In the genomic region with DNA sequence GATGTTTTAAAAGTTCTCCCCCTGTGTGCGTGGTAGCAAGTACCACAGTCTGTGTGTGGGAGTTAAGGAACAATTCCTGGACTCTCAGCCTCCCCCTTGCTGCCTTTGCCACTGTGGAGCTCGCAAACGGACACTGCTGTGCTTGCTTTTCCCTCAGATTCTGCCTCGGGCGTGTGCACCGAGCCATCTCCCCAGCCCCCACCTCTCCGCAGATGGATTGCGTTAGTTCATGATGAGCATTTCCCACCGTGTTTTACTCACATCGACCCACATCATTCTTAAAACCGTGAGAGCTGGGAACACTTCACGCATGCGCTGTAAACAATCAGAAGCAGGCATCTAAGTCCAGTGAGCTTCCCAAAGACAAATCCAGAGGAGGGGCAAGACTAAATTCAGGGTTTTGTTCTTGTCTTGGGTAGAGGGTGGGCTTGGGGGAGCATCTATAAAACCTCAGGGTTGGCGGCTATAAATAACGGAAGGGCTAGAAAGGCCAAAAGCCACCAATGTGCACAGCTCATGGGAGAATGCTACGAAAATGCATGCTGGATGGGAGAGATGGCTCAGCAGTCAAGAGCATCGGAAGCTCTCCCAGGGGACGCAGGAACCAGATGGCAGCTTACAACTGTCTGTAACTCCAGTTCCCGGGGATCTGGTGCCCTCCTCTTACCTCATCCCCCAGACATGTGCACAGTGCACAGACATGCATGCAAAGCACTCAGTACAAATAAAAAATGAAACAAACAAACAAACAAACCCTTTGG, we compare ENCODE assay signal across 8 mouse cellular contexts. TPM values are rescaled to one million over a fixed set of nuclear protein-coding genes. Genes with fewer than 3 reads are reported as not detected.
DNase-seq lines count a peak whose midpoint lies in the region; ATAC-seq lines count a peak whose summit lies in the region.

No protein-coding gene starts in this region.

- H3K27ac ChIP-seq in lung, embryonic 15.5 days: no peak overlapping the region
- peak overlapping the region; percentile 86 for H3K27ac ChIP-seq in embryonic facial prominence, embryonic 13.5 days
- H3K27ac ChIP-seq in intestine, embryonic 15.5 days: no peak overlapping the region
- no peak overlapping the region for H3K27ac ChIP-seq in stomach, embryonic 16.5 days (ENCODE audit: low read length)

- no peak for ATAC-seq in lung, embryonic 15.5 days (ENCODE audit: borderline replicate concordance, extremely low read depth, low FRiP score, low TSS enrichment)
- ATAC-seq in embryonic facial prominence, embryonic 13.5 days (ENCODE audit: insufficient number of reproducible peaks, insufficient read depth, low FRiP score, low TSS enrichment, low read depth): peak; percentile 58; the same call in 1 of the 2 replicates
- ATAC-seq in intestine, embryonic 15.5 days: no peak
- peak; percentile 25; the same call in 1 of the 2 replicates for ATAC-seq in stomach, embryonic 16.5 days (ENCODE audit: insufficient read depth, low FRiP score)

- no peak overlapping the region for H3K4me3 ChIP-seq in lung, embryonic 15.5 days
- peak overlapping the region; percentile 37 for H3K4me3 ChIP-seq in embryonic facial prominence, embryonic 13.5 days
- 0 out of 2 replicates have a peak overlapping the region, but pooled peaks have one; percentile 22 for H3K4me3 ChIP-seq in intestine, embryonic 15.5 days (replicated peaks)
- peak overlapping the region; percentile 28 for H3K4me3 ChIP-seq in stomach, embryonic 16.5 days (replicated peaks; ENCODE audit: low read length)

- DNase-seq in lung, postnatal 36 days: no peak
- peak; percentile 79 for DNase-seq in mesoderm, embryonic 11.5 days (ENCODE audit: low read depth, low spot score)
- no peak for DNase-seq in spleen, postnatal 4 days (ENCODE audit: low spot score in 2 of 2)
- DNase-seq in testis, postnatal 14 days (ENCODE audit: low spot score): no peak

- H3K9ac ChIP-seq in lung, embryonic 15.5 days: no peak overlapping the region
- H3K9ac ChIP-seq in embryonic facial prominence, embryonic 13.5 days: peak overlapping the region; percentile 63; the same call in 1 of the 2 replicates
- H3K9ac ChIP-seq in intestine, embryonic 15.5 days: peak overlapping the region; percentile 11; the same call in 1 of the 2 replicates
- H3K9ac ChIP-seq in stomach, embryonic 16.5 days (ENCODE audit: low read length): peak overlapping the region; percentile 60; the same call in 1 of the 2 replicates

- H3K9me3 ChIP-seq in lung, embryonic 15.5 days: no peaks in the 10 kb centered on the region
- no peaks in the 10 kb centered on the region for H3K9me3 ChIP-seq in embryonic facial prominence, embryonic 13.5 days
- no peaks in the 10 kb centered on the region for H3K9me3 ChIP-seq in intestine, embryonic 15.5 days
- H3K9me3 ChIP-seq in stomach, embryonic 16.5 days (replicated peaks; ENCODE audit: control insufficient read depth, low read length): no peaks in the 10 kb centered on the region

- no peaks in the 10 kb centered on the region for H3K4me1 ChIP-seq in lung, embryonic 15.5 days
- peaks cover 24% of the 10 kb centered on the region for H3K4me1 ChIP-seq in embryonic facial prominence, embryonic 13.5 days
- H3K4me1 ChIP-seq in intestine, embryonic 15.5 days (replicated peaks): 0 out of 2 replicates have a peak, but pooled peaks cover 10% of the 10 kb centered on the region
- no peaks in the 10 kb centered on the region for H3K4me1 ChIP-seq in stomach, embryonic 16.5 days (ENCODE audit: control insufficient read depth, insufficient read depth, low read length)

- 47% methylated on average over 19 of the region's 19 CpGs for WGBS in lung, embryonic 15.5 days
- 23% methylated on average over 19 of the region's 19 CpGs for WGBS in embryonic facial prominence, embryonic 13.5 days
- WGBS in intestine, embryonic 15.5 days: 35% methylated on average over 19 of the region's 19 CpGs
- WGBS in stomach, embryonic 16.5 days: 40% methylated on average over 19 of the region's 19 CpGs

- no peaks in the 10 kb centered on the region for H3K27me3 ChIP-seq in lung, embryonic 15.5 days
- H3K27me3 ChIP-seq in embryonic facial prominence, embryonic 13.5 days: no peaks in the 10 kb centered on the region
- no peaks in the 10 kb centered on the region for H3K27me3 ChIP-seq in intestine, embryonic 15.5 days (replicated peaks)
- H3K27me3 ChIP-seq in stomach, embryonic 16.5 days (ENCODE audit: control insufficient read depth, insufficient read depth, low read length): no peaks in the 10 kb centered on the region

- peak overlapping the region; percentile 30 for H3K4me2 ChIP-seq in lung, embryonic 15.5 days
- peak overlapping the region; percentile 59 for H3K4me2 ChIP-seq in embryonic facial prominence, embryonic 13.5 days
- peak overlapping the region; percentile 45 for H3K4me2 ChIP-seq in intestine, embryonic 15.5 days (replicated peaks)
- peak overlapping the region; percentile 49 for H3K4me2 ChIP-seq in stomach, embryonic 16.5 days (ENCODE audit: low read depth, low read length)

- no peaks in the 10 kb centered on the region for H3K36me3 ChIP-seq in lung, embryonic 15.5 days
- no peaks in the 10 kb centered on the region for H3K36me3 ChIP-seq in embryonic facial prominence, embryonic 13.5 days
- H3K36me3 ChIP-seq in intestine, embryonic 15.5 days: no peaks in the 10 kb centered on the region
- H3K36me3 ChIP-seq in stomach, embryonic 16.5 days (ENCODE audit: control insufficient read depth, insufficient read depth, low read length): no peaks in the 10 kb centered on the region

RNA-seq across cellular contexts. Expression of gene Slc30a10, which starts 27.5 kb away (rescaled TPM):
- polyA plus RNA-seq in lung, embryonic 15.5 days (2015; fragmentation: Nextera tagmentation; extraction: Ambion mirVana): 0.11 TPM in 1 of 2 replicates, not detected in the other
- polyA plus RNA-seq in embryonic facial prominence, embryonic 13.5 days (2015; fragmentation: Nextera tagmentation; extraction: Ambion mirVana): 0.31 and 0.44 TPM in 2 replicates
- 2.3 TPM in 2 replicates for polyA plus RNA-seq in intestine, embryonic 15.5 days (2015; fragmentation: Nextera tagmentation; extraction: Ambion mirVana)
- polyA plus RNA-seq in stomach, embryonic 16.5 days (2015; fragmentation: Nextera tagmentation; extraction: Ambion mirVana): 1.3 and 1.4 TPM in 2 replicates

Comparison
In these comparisons a context has a peak if more than half of its experiments do, and no peak if none do; other contexts are left out.
1. ATAC-seq: peak in embryonic facial prominence, embryonic 13.5 days (single experiment) and stomach, embryonic 16.5 days (single experiment); none in lung, embryonic 15.5 days (single experiment) and intestine, embryonic 15.5 days (single experiment).
2. Peak in every context shown above with its lines, with median percentiles within 50 percentile points of each other: H3K4me2 ChIP-seq.